Mouse (Mus musculus) c-Kit-positive CD71-positive TER-119-positive erythroid progenitor cells, embryonic 14.5 days (primary cell): Measurements from ENCODE around the gene Tmeff1.
"Not testable (repeated sequence)": the region's sequence is repeated elsewhere in the genome, so short reads cannot be mapped to it uniquely, and the experiment has no call there.

Source experiments
- DNase-seq: peaks from one replicate; pipeline ENCODE4 v3.0.0-alpha.2; 2013; ENCODE audit warnings: low spot score

The Tmeff1 gene

GRCm38 (mm10) chr4:48677276-48677675, 92.3 kb downstream of the Tmeff1 start:
- no peak for DNase-seq

DNA sequence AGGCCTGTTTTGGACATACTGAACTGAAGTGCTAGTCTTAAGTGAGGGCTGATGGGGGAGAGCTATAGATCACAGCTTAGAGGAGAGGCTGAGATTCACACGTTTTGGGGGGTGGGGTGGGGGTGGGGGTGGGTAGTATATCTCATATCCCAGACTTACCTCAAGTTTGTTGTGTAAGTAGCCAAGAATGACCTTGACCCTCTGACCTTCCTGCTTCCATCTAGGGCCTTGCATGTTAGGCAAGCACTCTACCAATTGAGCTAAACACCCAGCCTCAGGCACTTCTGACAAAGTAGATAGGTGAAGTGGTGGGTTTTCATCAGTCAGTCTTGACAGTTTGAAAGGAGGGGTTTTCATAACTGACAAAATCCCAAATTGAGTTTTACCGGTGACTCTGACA, 92.8 kb downstream of the Tmeff1 start:
- no peak for DNase-seq

- no peak for DNase-seq
Observed at GRCm38 (mm10) chr4:48678793-48679192, 93.8 kb downstream of the Tmeff1 start.

GRCm38 (mm10) chr4:48679728-48680127, 94.8 kb downstream of the Tmeff1 start:
- not testable (repeated sequence) for DNase-seq

DNA sequence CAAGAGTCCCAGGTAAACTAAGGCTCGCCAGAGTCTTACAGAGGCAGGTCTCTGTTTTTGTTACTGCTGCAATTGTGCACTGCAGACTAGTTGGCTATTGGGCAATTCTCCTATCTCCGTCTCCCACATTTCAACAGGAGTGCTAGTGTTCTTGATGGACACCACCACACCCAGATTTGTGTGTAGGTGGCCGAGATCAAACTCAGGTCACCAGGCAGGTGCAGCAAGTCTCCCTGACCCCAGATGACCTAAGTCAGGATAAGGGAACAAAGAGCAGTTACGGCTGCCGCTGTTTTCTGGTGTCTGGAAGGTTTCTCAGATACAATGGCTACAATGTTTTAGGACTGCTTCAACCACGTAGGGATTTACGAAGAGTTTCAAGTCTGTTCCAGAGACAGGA, 95.2 kb downstream of the Tmeff1 start:
- DNase-seq: no peak

GRCm38 (mm10) chr4:48680648-48681343, 95.8 kb downstream of the Tmeff1 start:
- peak; percentile 52 for DNase-seq

DNA sequence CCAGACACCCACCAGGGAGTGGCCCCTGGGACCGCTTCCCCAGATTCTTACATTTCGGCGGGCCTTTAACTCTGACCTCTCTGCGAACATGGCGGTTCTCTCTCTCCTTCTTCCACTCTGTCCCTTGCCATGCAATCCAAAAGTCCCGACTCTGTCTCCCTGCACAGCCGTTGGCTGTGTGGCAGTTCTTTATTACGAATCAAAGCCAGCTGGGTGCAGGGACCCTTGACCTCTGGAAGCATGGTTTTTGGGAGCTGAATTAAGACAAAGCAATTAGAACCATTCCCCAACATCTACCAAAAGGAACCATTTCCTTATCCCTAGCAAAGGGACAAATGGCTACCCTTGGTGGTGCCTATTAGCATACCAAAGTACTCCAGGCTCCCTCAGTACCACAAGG, 98.2 kb downstream of the Tmeff1 start:
- no peak for DNase-seq

DNA sequence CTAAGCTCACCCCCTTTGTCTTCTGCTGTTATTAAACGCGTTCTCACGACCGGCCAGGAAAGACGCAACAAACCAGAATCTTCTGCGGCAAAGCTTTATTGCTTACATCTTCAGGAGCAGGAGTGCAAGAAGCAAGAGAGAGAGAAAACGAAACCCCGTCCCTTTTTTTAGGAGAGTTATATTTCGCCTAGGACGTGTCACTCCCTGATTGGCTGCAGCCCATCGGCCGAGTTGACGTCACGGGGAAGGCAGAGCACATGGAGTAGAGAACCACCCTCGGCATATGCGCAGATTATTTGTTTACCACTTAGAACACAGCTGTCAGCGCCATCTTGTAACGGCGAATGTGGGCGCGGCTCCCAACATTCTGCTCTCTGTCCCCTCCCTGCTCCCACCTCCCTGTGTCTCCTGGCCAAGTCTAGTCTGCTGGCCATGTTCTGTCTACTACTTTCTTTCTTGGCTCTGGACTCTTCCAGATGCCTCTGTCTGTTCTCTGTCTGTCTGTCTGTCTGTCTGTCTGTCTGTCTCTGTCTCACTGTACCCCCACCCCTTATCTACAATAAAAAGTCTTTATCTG, 98.7 kb downstream of the Tmeff1 start:
- not testable (repeated sequence) for DNase-seq

GRCm38 (mm10) chr4:48684593-48685187, 99.7 kb downstream of the Tmeff1 start:
- no peak for DNase-seq

GRCm38 (mm10) chr4:48688148-48688547, 103.2 kb downstream of the Tmeff1 start:
- DNase-seq: no peak

- peak; percentile 24 for DNase-seq
Observed at GRCm38 (mm10) chr4:48690640-48691039, 105.7 kb downstream of the Tmeff1 start.

DNA sequence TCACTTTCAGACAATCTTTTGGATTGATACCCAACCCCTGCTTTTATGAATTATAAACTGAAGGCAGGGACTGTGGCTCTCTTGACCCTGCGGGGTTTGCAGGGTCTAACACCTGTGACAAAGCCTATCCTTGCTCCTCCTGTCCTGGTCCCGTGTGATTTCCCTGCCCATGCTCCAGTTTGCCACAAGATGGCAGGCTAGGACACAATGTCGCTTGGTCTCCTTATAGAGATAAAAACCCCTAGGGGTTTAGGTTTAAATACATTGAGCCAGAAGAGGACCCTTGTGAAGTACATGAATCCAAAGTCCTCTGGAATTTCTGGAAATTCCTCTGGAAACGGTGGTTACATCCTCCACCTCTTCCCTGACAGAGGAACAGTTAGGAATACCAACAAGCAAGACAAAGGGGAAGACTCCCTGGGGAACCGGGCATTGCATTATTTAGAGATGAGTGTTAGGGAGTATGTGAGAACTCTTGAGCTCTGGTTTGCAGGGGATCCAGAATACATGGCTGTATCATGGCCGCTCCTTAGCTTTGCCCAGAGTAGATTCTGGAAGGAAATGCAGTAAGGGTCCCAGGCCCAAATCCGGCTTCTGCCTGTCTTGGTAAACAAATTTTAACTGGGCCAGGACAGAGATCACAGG, 106.9 kb downstream of the Tmeff1 start:
- peak; percentile 11 for DNase-seq

DNA sequence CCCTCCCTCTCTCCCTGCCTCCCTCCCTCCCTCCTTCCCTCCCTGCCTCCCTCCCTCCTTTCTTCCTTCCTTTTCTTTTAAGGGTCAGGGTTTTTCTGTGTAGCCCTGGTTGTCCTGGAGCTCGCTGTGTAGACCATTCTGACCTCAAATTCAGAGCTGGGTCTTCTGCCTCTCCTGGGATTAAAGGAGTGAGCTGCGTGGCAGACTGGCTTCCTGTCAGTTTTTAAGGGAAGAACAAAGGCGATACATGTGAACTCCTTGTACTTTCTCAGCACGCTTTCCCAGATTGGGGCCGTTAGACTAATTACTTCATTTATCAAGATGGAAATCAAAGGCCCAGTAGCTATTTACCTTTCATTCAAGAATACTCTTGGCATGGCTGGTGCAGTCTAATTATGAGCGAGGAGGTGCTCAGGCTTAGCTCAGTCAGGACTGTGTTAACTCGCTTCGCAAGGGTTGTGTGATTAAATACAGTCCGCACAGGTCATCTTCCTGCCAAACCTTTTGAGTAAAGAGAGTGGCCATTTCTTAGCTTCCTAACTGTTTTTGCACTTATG, 107.8 kb downstream of the Tmeff1 start:
- no peak for DNase-seq

DNA sequence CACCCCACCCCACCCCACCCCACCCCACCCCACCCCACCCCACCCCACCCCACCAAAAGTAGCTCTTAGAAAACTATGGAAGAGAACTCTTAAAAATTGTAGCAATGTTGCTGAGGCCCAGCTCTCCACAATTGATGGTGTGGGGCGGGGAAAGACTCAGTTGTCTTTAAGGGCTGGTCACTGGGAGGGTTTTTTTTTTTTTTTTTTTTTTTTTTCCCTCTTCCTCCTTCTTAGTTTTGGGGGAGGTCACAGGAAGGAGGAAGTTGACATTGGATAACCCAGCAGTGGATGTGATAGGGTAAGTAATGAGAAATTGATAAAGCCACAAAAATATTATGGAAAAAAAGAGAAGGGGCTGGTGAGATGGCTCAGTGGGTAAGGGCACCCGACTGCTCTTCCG, 111.7 kb downstream of the Tmeff1 start:
- no peak for DNase-seq

DNA sequence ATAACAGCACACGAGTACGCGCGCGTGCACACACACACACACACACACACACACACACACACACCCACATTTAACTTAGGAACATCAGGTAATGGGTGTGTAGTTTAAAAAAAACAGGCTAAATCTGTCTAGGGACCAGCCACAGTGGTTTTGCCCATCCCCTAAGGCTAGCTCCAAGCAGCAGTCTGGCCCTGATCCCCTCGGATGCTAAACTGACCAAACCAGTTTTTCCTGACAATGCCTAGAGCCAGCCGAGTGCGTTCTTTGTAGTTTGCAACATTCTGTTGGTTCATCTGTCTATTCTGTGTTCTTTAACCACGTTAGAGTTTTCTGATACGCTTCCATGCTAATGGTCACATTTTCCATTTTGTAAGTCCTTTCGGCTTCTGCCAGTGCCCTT, 112.3 kb downstream of the Tmeff1 start:
- no peak for DNase-seq
